Mouse (Mus musculus): ENCODE measurements around the gene Ocel1. TPM values are rescaled to one million over a fixed set of nuclear protein-coding genes. Genes with fewer than 3 reads are reported as not detected.

Gene Ocel1
- polyA plus RNA-seq, 1 experiment: 1.9 TPM

GRCm38 (mm10) chr8:71369040-71369718 lies 1.9 kb upstream of the Ocel1 start:
- H3K9me3 ChIP-seq (replicated peaks; ENCODE audit: control insufficient read depth, insufficient read depth, low read length, poor library complexity, severe bottlenecking): no peaks in the 10 kb centered on the region
- H3K4me1 ChIP-seq (ENCODE audit: control insufficient read depth, insufficient read depth, low read length): no peaks in the 10 kb centered on the region
- no peak overlapping the region for H3K9ac ChIP-seq (ENCODE audit: low read depth, poor library complexity, severe bottlenecking)
- peaks cover 10% of the 10 kb centered on the region for H3K36me3 ChIP-seq (ENCODE audit: control insufficient read depth, insufficient read depth, low read length, poor library complexity, severe bottlenecking)
- no peak overlapping the region for H3K27ac ChIP-seq (ENCODE audit: insufficient read depth, low read length)
- H3K4me3 ChIP-seq (ENCODE audit: low read depth, low read length): no peak overlapping the region
- H3K27me3 ChIP-seq (ENCODE audit: control insufficient read depth, insufficient read depth, low read length, poor library complexity, severe bottlenecking): no peaks in the 10 kb centered on the region
- no peak for TF ChIP-seq EP300 (IDR thresholded peaks at IDR 0.05; ENCODE audit: insufficient read depth, low read depth, low read length)
- no peak for TF ChIP-seq CTCF (IDR thresholded peaks at IDR 0.05; ENCODE audit: low read depth, low read length)
- TF ChIP-seq POLR2A (IDR thresholded peaks at IDR 0.05; ENCODE audit: insufficient read depth, low read length): no peak

- TF ChIP-seq EP300 (IDR thresholded peaks at IDR 0.05; ENCODE audit: insufficient read depth, low read depth, low read length): no peak
- TF ChIP-seq POLR2A (IDR thresholded peaks at IDR 0.05; ENCODE audit: insufficient read depth, low read length): no peak
- no peak for TF ChIP-seq CTCF (IDR thresholded peaks at IDR 0.05; ENCODE audit: low read depth, low read length)
- no peak overlapping the region for H3K27ac ChIP-seq (ENCODE audit: insufficient read depth, low read length)
- peak overlapping the region; percentile 56 for H3K9ac ChIP-seq (ENCODE audit: low read depth, poor library complexity, severe bottlenecking)
- H3K36me3 ChIP-seq (ENCODE audit: control insufficient read depth, insufficient read depth, low read length, poor library complexity, severe bottlenecking): peaks cover 10% of the 10 kb centered on the region
- peaks cover 9% of the 10 kb centered on the region for H3K4me1 ChIP-seq (ENCODE audit: control insufficient read depth, insufficient read depth, low read length)
- peak overlapping the region; percentile 64 for H3K4me3 ChIP-seq (ENCODE audit: low read depth, low read length)
- H3K9me3 ChIP-seq (replicated peaks; ENCODE audit: control insufficient read depth, insufficient read depth, low read length, poor library complexity, severe bottlenecking): no peaks in the 10 kb centered on the region
- no peaks in the 10 kb centered on the region for H3K27me3 ChIP-seq (ENCODE audit: control insufficient read depth, insufficient read depth, low read length, poor library complexity, severe bottlenecking)
These were observed 325 bp upstream of the Ocel1 start for GRCm38 (mm10) chr8:71370711-71371235.

GRCm38 (mm10) chr8:71372427-71372826 lies 1.3 kb downstream of the Ocel1 start:
- TF ChIP-seq POLR2A (IDR thresholded peaks at IDR 0.05; ENCODE audit: insufficient read depth, low read length) (no peak), CTCF (IDR thresholded peaks at IDR 0.05; ENCODE audit: low read depth, low read length) (no peak), EP300 (IDR thresholded peaks at IDR 0.05; ENCODE audit: insufficient read depth, low read depth, low read length) (no peak)
- Histone ChIP-seq H3K9me3 (replicated peaks; ENCODE audit: control insufficient read depth, insufficient read depth, low read length, poor library complexity, severe bottlenecking) (no peaks in the 10 kb centered on the region), H3K9ac (ENCODE audit: low read depth, poor library complexity, severe bottlenecking) (peak overlapping the region; percentile 7; the same call in 1 of the 2 replicates), H3K36me3 (ENCODE audit: control insufficient read depth, insufficient read depth, low read length, poor library complexity, severe bottlenecking) (peaks cover 10% of the 10 kb centered on the region), H3K4me3 (ENCODE audit: low read depth, low read length) (no peak overlapping the region), H3K27me3 (ENCODE audit: control insufficient read depth, insufficient read depth, low read length, poor library complexity, severe bottlenecking) (no peaks in the 10 kb centered on the region), H3K27ac (ENCODE audit: insufficient read depth, low read length) (no peak overlapping the region), H3K4me1 (ENCODE audit: control insufficient read depth, insufficient read depth, low read length) (peaks cover 9% of the 10 kb centered on the region)

GRCm38 (mm10) chr8:71373000-71373399 lies 1.9 kb downstream of the Ocel1 start:
- TF ChIP-seq POLR2A (IDR thresholded peaks at IDR 0.05; ENCODE audit: insufficient read depth, low read length) (no peak), CTCF (IDR thresholded peaks at IDR 0.05; ENCODE audit: low read depth, low read length) (peak; percentile 10)
- H3K36me3 ChIP-seq (ENCODE audit: control insufficient read depth, insufficient read depth, low read length, poor library complexity, severe bottlenecking): peaks cover 10% of the 10 kb centered on the region
- H3K27me3 ChIP-seq (ENCODE audit: control insufficient read depth, insufficient read depth, low read length, poor library complexity, severe bottlenecking): no peaks in the 10 kb centered on the region
- H3K9ac ChIP-seq (ENCODE audit: low read depth, poor library complexity, severe bottlenecking): no peak overlapping the region
- no peaks in the 10 kb centered on the region for H3K9me3 ChIP-seq (replicated peaks; ENCODE audit: control insufficient read depth, insufficient read depth, low read length, poor library complexity, severe bottlenecking)
- H3K27ac ChIP-seq (ENCODE audit: insufficient read depth, low read length): no peak overlapping the region
- peaks cover 9% of the 10 kb centered on the region for H3K4me1 ChIP-seq (ENCODE audit: control insufficient read depth, insufficient read depth, low read length)
- no peak overlapping the region for H3K4me3 ChIP-seq (ENCODE audit: low read depth, low read length)

GRCm38 (mm10) chr8:71374616-71375206 lies 3.6 kb downstream of the Ocel1 start:
- Histone ChIP-seq H3K9ac (ENCODE audit: low read depth, poor library complexity, severe bottlenecking) (no peak overlapping the region), H3K36me3 (ENCODE audit: control insufficient read depth, insufficient read depth, low read length, poor library complexity, severe bottlenecking) (peaks cover 2% of the 10 kb centered on the region), H3K4me3 (ENCODE audit: low read depth, low read length) (no peak overlapping the region), H3K27ac (ENCODE audit: insufficient read depth, low read length) (peak overlapping the region; percentile 28), H3K4me1 (ENCODE audit: control insufficient read depth, insufficient read depth, low read length) (peaks cover 9% of the 10 kb centered on the region), H3K9me3 (replicated peaks; ENCODE audit: control insufficient read depth, insufficient read depth, low read length, poor library complexity, severe bottlenecking) (no peaks in the 10 kb centered on the region), H3K27me3 (ENCODE audit: control insufficient read depth, insufficient read depth, low read length, poor library complexity, severe bottlenecking) (no peaks in the 10 kb centered on the region)
- no peak for TF ChIP-seq CTCF (IDR thresholded peaks at IDR 0.05; ENCODE audit: low read depth, low read length)
- TF ChIP-seq EP300 (IDR thresholded peaks at IDR 0.05; ENCODE audit: insufficient read depth, low read depth, low read length): no peak
- no peak for TF ChIP-seq POLR2A (IDR thresholded peaks at IDR 0.05; ENCODE audit: insufficient read depth, low read length)

Measured in ES-Bruce4 (cell line).